Mouse (Mus musculus): Measurements from ENCODE around the gene Ass1.

DNA sequence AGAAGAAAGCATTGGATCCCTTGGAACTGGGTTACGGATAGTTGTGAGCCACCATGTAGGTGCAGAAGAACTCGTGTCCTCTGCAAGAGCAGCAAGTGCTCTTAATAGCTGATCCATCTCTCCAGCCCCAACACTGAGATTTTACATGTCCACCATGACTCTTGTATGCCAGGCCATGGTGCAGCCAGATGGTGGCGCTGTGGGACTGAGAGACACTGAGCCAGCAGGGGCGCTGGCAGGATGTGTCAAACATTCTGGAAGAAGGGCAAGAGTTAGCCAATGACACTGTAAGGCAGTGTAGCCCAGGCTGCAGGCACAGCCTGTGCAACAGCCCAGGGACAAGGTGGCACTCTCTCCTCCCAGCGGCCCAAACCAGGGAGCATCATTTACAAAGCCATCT lies 14.2 kb downstream of the Ass1 start:
- TF ChIP-seq POLR2A (IDR thresholded peaks at IDR 0.05; ENCODE audit: low read depth, low read length) (no peak), CTCF (IDR thresholded peaks at IDR 0.05; ENCODE audit: borderline replicate concordance, insufficient read depth, low read length) (peak; percentile 95)
